Mouse (Mus musculus) limb, embryonic 12.5 days (tissue): Measurements from ENCODE around the gene Exosc5. TPM values are rescaled to one million over a fixed set of nuclear protein-coding genes. Genes with fewer than 3 reads are reported as not detected.
A peak's percentile ranks its signal among the peaks of the same experiment; 100 is the strongest.

ENCODE experiments used
- ATAC-seq: fragments of 200-750 bp; cut with Nextera tagmentation; 2 replicates; pipeline ENCODE4 v1.8.0; 2017; ENCODE audit warnings: low read depth, moderate TSS enrichment; ENCODE audit not compliant: insufficient number of reproducible peaks, insufficient read depth, low FRiP score, low TSS enrichment
- H3K27ac ChIP-seq: fragments of 300-500 bp; sonication (generic); 2 replicates; pipeline ENCODE4 v1.5.1; 2016; ENCODE audit warnings: mild to moderate bottlenecking, moderate library complexity
- H3K27me3 ChIP-seq: fragments of 300-500 bp; sonication (generic); 2 replicates; pipeline ENCODE4 v1.6.1; 2016; ENCODE audit warnings: mild to moderate bottlenecking, moderate library complexity
- H3K36me3 ChIP-seq: fragments of 300-500 bp; sonication (generic); 2 replicates; pipeline ENCODE4 v1.6.1; 2016; ENCODE audit warnings: mild to moderate bottlenecking, moderate library complexity
- H3K4me1 ChIP-seq: fragments of 300-500 bp; sonication (generic); replicated peaks from 2 replicates; pipeline ENCODE4 v1.6.1; 2016
- H3K4me2 ChIP-seq: fragments of 300-500 bp; sonication (generic); 2 replicates; pipeline ENCODE4 v1.6.1; 2016; ENCODE audit warnings: mild to moderate bottlenecking, moderate library complexity
- H3K4me3 ChIP-seq: fragments of 300-500 bp; sonication (generic); replicated peaks from 2 replicates; pipeline ENCODE4 v1.5.1; 2016; ENCODE audit warnings: mild to moderate bottlenecking
- H3K9ac ChIP-seq: fragments of 300-500 bp; sonication (generic); replicated peaks from 2 replicates; pipeline ENCODE4 v1.6.1; 2016; ENCODE audit warnings: mild to moderate bottlenecking, moderate library complexity
- H3K9me3 ChIP-seq: fragments of 300-500 bp; sonication (generic); 2 replicates; pipeline ENCODE4 v1.6.1; 2016; ENCODE audit warnings: mild to moderate bottlenecking, moderate library complexity
- WGBS: fragments of 180-500 bp; shearing (Covaris S2); methylation state at CpG from one replicate; pipeline ENCODE4 v1.1.7; 2016; 5-methylcytosine and 5-hydroxymethylcytosine counted together
- polyA plus RNA-seq: library from polyadenylated mRNA; unstranded; fragments of >200 nt; fragmentation: Nextera tagmentation; extraction: Ambion mirVana; gene quantifications from 2 replicates; pipeline ENCODE4 v1.2.1, GENCODE M21; 2016

Exosc5 gene
- polyA plus RNA-seq, 1 experiment from 2014 or later: 74.2 TPM

DNA sequence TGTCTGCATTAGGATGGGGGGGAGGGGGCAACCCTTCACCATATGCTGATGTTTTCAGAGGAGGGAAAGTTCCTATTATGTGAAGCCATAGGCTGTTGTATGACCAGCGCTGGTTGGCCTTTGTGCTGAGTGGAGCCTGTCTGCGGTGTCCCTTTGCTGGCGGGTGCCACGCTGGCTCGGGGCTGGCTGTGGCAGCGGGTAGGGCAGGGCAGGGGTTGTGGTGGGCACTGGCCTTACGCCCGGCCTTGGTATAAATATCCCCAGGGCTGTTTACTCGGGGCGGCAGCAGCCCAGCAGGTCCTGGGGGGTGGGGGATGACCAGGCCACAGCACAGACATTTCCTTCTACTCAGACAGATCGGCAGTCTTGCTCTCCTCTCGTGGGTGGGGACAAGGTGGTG is 51.0 kb downstream of the Exosc5 start:
- no peak overlapping the region for H3K4me3 ChIP-seq
- WGBS: 15% methylated on average over 12 of the region's 12 CpGs

DNA sequence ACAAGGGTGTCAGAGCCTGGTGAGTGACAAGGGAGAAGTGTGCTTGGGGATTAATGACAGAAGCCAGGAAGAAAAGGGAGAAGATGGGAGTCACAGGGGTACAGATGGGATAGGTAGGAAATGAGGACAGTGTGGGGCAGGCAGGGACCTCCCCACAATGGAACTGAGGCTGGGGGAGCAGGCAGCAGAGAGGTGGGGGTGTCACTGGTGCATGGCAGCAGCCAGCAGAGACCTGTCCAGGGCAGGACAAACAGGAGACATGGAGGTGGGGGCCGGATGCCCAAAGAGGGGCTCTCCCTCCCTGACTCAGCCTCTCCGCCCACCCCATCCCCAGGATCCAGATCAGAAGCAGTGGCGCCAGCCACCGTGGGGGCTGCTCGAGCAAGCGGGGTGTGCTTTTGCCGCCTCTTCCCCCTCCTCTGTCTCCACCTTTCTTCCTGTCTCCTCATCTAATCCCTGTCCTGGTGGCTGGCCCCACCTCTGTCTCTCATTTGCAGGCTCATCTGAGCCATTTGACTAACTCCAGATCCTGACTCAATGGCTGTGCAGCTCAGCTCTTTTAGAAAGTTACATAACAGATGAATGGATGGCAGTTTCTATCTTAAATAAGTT is 51.7 kb downstream of the Exosc5 start:
- Histone ChIP-seq H3K4me1 (peaks cover 50% of the 10 kb centered on the region), H3K4me3 (no peak overlapping the region), H3K27ac (peak overlapping the region; percentile 79; the same call in 1 of the 2 replicates), H3K9ac (peak overlapping the region; percentile 48; the same call in 1 of the 2 replicates), H3K27me3 (peaks cover 3% of the 10 kb centered on the region; the same call in 1 of the 2 replicates), H3K9me3 (no peaks in the 10 kb centered on the region), H3K4me2 (peak overlapping the region; percentile 28), H3K36me3 (peaks cover 42% of the 10 kb centered on the region)
- 8% methylated on average over 7 of the region's 7 CpGs for WGBS
- ATAC-seq: no peak

More for the DNA sequence above, 51.0 kb downstream of the Exosc5 start:
- Histone ChIP-seq H3K27ac (0 out of 2 replicates have a peak overlapping the region, but pooled peaks have one; percentile 12), H3K4me2 (peak overlapping the region; percentile 28), H3K9me3 (no peaks in the 10 kb centered on the region), H3K36me3 (peaks cover 35% of the 10 kb centered on the region), H3K4me1 (peaks cover 53% of the 10 kb centered on the region), H3K27me3 (peaks cover 7% of the 10 kb centered on the region; the same call in 1 of the 2 replicates), H3K9ac (peak overlapping the region; percentile 48)
- no peak for ATAC-seq

DNA sequence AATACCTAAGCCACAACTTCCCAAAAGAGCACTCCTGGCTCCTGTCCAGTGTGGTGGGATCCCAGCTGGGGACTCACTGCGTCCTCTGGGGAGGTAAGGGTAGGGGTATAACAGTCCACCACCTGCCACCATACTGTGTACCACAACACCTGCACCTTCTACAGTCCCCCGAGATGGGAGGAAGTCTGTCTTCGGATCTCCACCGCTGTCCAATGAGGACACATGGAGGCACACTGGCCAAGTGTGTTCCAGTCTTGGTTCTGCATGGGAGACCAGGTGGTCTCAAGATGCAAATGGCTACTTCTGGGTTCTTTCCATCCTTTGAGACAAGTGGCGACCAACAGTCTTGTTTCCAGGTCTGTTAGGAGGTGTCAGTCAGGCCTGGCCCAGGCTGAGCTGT is 52.2 kb downstream of the Exosc5 start:
- Histone ChIP-seq H3K27me3 (0 out of 2 replicates have a peak, but pooled peaks cover 3% of the 10 kb centered on the region), H3K9ac (peak overlapping the region; percentile 51), H3K4me1 (peaks cover 50% of the 10 kb centered on the region), H3K9me3 (no peaks in the 10 kb centered on the region), H3K4me2 (0 out of 2 replicates have a peak overlapping the region, but pooled peaks have one; percentile 15), H3K27ac (peak overlapping the region; percentile 79), H3K36me3 (peaks cover 47% of the 10 kb centered on the region), H3K4me3 (no peak overlapping the region)
- 43% methylated on average over 5 of the region's 5 CpGs for WGBS
- peak; percentile 5; the same call in 1 of the 2 replicates for ATAC-seq

DNA sequence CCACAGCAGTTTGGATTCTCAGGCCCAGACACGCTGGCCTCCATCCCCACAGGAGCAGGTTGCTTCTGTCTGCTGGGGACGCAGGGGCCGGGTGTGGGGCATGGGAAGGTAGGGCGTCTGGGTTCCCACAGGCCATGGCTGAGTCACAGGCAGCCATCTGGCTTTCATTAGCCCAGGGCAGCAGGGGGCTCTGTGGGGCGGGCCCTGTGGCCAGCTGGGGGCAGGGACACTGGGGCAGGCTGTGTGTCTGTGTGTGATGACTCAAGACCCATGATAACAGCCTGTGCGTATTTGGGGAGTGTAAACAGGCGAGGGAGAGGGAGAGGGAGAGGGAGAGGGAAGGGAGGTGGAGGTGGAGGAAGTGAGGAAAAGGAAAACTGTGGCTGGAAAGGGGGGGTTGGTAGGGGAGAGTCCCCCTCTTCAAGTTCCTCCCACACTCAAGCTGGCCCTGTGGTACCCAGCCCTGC is 52.8 kb downstream of the Exosc5 start:
- peak overlapping the region; percentile 15; the same call in 1 of the 2 replicates for H3K4me2 ChIP-seq
- H3K27ac ChIP-seq: peak overlapping the region; percentile 79
- peaks cover 49% of the 10 kb centered on the region for H3K36me3 ChIP-seq
- 5% methylated on average over 7 of the region's 7 CpGs for WGBS
- H3K4me1 ChIP-seq: peaks cover 50% of the 10 kb centered on the region
- no peaks in the 10 kb centered on the region for H3K9me3 ChIP-seq
- no peak overlapping the region for H3K4me3 ChIP-seq
- ATAC-seq: peak; percentile 6; the same call in 1 of the 2 replicates
- H3K9ac ChIP-seq: peak overlapping the region; percentile 51
- 0 out of 2 replicates have a peak, but pooled peaks cover 3% of the 10 kb centered on the region for H3K27me3 ChIP-seq

DNA sequence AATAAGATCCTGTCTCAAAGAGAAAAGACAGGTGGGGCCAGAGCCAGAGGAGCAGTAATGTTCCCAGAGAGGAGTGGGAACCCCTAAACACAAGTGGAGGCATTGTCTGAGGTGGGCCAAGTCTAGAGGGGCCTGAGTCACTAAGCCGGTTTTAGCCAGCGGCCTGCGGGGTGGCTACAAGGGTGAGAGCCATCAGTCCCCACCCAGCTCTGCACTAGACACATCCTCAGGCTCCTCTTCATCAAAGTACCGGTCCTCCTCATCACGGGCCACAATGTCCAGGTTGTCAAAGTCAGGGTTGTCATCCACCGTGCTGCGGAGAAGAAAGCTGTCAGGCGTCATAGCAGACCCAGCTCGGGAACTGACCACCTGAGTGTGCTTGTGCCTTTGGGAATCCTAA is 53.8 kb downstream of the Exosc5 start:
- no peak overlapping the region for H3K4me3 ChIP-seq
- peaks cover 49% of the 10 kb centered on the region for H3K36me3 ChIP-seq
- no peak overlapping the region for H3K9ac ChIP-seq
- 0 out of 2 replicates have a peak, but pooled peaks cover 3% of the 10 kb centered on the region for H3K27me3 ChIP-seq
- 87% methylated on average over 9 of the region's 9 CpGs for WGBS
- H3K4me2 ChIP-seq: no peak overlapping the region
- no peaks in the 10 kb centered on the region for H3K9me3 ChIP-seq
- no peak overlapping the region for H3K27ac ChIP-seq
- ATAC-seq: no peak
- H3K4me1 ChIP-seq: peaks cover 48% of the 10 kb centered on the region

GRCm38 (mm10) chr7:25714581-25714980 is 55.6 kb downstream of the Exosc5 start:
- no peaks in the 10 kb centered on the region for H3K9me3 ChIP-seq
- ATAC-seq: no peak
- peaks cover 51% of the 10 kb centered on the region for H3K4me1 ChIP-seq
- H3K27ac ChIP-seq: no peak overlapping the region
- no peak overlapping the region for H3K4me2 ChIP-seq
- no peak overlapping the region for H3K9ac ChIP-seq
- H3K36me3 ChIP-seq: peaks cover 49% of the 10 kb centered on the region
- H3K27me3 ChIP-seq: 0 out of 2 replicates have a peak, but pooled peaks cover 3% of the 10 kb centered on the region
- WGBS: 93% methylated on average over 8 of the region's 8 CpGs
- no peak overlapping the region for H3K4me3 ChIP-seq

DNA sequence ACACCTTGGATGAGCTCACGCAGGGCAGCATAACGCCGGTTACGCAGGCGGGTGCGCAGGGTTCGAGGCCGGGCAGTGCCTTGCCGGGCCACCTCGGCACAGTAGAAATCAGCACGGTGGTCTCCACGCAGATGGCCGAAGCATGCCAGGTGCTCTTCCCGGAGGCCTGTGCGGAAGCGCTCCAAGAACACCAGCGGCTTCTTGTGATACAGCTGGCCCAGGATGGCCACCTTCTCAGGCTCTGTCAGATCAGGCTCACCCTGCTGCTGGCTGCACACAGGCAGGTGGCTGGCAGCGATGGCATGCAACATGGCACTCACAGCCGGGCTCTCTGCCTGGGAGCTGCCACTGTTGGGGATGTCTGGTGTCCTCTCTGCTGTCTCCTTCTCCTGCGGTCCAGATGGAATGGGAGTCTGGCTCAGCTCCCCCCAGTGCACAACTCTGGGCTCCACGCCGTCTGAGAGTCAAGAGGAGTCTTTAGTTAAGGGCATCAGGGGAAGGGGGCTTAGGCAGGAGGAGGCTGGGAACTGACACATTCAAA is 56.8 kb downstream of the Exosc5 start:
- no peak for ATAC-seq
- Histone ChIP-seq H3K36me3 (peaks cover 57% of the 10 kb centered on the region), H3K27ac (no peak overlapping the region), H3K27me3 (no peaks in the 10 kb centered on the region), H3K9ac (no peak overlapping the region), H3K9me3 (no peaks in the 10 kb centered on the region), H3K4me2 (no peak overlapping the region), H3K4me3 (no peak overlapping the region), H3K4me1 (peaks cover 39% of the 10 kb centered on the region)
- 93% methylated on average over 22 of the region's 22 CpGs for WGBS

- Histone ChIP-seq H3K36me3 (peaks cover 61% of the 10 kb centered on the region), H3K4me1 (peaks cover 23% of the 10 kb centered on the region), H3K9ac (no peak overlapping the region), H3K27ac (no peak overlapping the region), H3K27me3 (no peaks in the 10 kb centered on the region), H3K9me3 (no peaks in the 10 kb centered on the region), H3K4me2 (peak overlapping the region; percentile 85), H3K4me3 (peak overlapping the region; percentile 71; the same call in 1 of the 2 replicates)
- WGBS: 90% methylated on average over 3 of the region's 3 CpGs
- ATAC-seq: no peak
These were observed 58.5 kb downstream of the Exosc5 start for GRCm38 (mm10) chr7:25717478-25717877.

GRCm38 (mm10) chr7:25718788-25719417 is 59.9 kb downstream of the Exosc5 start, which contains the start of gene Ccdc97:
TSS of gene Ccdc97 (minus strand) at chr7:25719088.
- Histone ChIP-seq H3K4me3 (peak within 1 kb of the TSS; percentile 71), H3K9ac (peak within 1 kb of the TSS; percentile 73), H3K27me3 (no peaks in the 10 kb centered on the region), H3K36me3 (peaks cover 61% of the 10 kb centered on the region), H3K9me3 (no peaks in the 10 kb centered on the region), H3K27ac (peak within 1 kb of the TSS; percentile 80), H3K4me2 (peak within 1 kb of the TSS; percentile 85), H3K4me1 (peaks cover 18% of the 10 kb centered on the region)
- WGBS: 5% methylated on average over 32 of the region's 32 CpGs
- peak; percentile 60 for ATAC-seq

DNA sequence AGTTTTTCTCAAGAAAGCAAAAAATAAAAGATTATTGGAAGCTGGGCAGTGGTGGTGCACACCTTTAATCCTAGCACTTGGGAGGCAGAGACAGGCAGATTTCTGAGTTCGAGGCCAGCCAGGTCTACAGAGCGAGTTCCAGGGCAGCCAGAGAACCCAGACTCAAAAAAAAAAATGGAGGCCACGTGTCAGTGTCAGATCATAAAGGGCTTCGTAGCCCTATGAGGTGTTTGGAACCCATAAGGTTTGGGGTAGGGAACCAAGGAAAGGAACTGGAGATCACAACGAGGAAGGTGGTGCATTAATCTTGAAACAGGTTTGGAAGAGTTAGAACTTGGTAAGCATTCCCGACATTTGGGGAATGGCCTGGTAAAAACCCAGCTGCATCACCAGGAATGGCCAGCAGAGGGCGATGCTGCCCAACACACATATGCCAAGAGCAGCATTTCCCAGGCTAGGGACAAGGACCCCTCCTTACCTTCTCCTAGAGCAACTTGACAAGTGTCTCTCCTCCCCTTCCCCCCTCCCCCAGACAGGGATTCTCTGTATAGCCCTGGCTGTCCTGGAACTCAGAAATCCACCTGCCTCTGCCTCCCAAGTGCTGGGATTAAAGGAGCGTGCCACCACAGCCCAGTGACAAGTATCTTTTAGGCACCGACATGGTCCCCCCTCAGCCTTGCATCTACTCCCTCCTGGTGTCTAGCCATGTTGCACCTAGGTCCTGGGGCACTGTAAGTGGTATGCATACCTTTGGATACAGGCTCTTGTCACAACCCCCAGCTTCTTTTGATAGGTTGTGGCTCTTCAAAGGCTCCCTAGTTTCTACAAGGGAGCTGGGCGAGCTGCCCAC is 61.0 kb downstream of the Exosc5 start:
- H3K27ac ChIP-seq: peak overlapping the region; percentile 80; the same call in 1 of the 2 replicates
- no peak overlapping the region for H3K4me3 ChIP-seq
- H3K27me3 ChIP-seq: no peaks in the 10 kb centered on the region
- H3K36me3 ChIP-seq: peaks cover 61% of the 10 kb centered on the region
- no peak for ATAC-seq
- H3K9ac ChIP-seq: no peak overlapping the region
- no peaks in the 10 kb centered on the region for H3K9me3 ChIP-seq
- H3K4me2 ChIP-seq: peak overlapping the region; percentile 85
- H3K4me1 ChIP-seq: peaks cover 18% of the 10 kb centered on the region
- 59% methylated on average over 10 of the region's 10 CpGs for WGBS
